Mouse (Mus musculus) MEL (cell line): ENCODE measurements around the gene Cd63.

Experiments
- EP300 ChIP-seq, 2 experiments: IDR thresholded peaks; 2 replicates each; pipeline ENCODE4 v1.6.1; 2011; ENCODE audit warnings: improper control_type of control experiment in 2 of 2, low read length in 2 of 2, low read depth in 1 of 2, mild to moderate bottlenecking in 1 of 2
- POLR2A ChIP-seq, 2 experiments: IDR thresholded peaks; 2 replicates each; pipeline ENCODE4 v1.6.1; 2011 to 2012; ENCODE audit warnings: low read length in 2 of 2, mild to moderate bottlenecking in 2 of 2, control low read depth in 1 of 2, improper control_type of control experiment in 1 of 2, low read depth in 1 of 2, moderate library complexity in 1 of 2; ENCODE audit not compliant: control insufficient read depth in 1 of 2, insufficient read depth in 1 of 2, poor library complexity in 1 of 2

DNA sequence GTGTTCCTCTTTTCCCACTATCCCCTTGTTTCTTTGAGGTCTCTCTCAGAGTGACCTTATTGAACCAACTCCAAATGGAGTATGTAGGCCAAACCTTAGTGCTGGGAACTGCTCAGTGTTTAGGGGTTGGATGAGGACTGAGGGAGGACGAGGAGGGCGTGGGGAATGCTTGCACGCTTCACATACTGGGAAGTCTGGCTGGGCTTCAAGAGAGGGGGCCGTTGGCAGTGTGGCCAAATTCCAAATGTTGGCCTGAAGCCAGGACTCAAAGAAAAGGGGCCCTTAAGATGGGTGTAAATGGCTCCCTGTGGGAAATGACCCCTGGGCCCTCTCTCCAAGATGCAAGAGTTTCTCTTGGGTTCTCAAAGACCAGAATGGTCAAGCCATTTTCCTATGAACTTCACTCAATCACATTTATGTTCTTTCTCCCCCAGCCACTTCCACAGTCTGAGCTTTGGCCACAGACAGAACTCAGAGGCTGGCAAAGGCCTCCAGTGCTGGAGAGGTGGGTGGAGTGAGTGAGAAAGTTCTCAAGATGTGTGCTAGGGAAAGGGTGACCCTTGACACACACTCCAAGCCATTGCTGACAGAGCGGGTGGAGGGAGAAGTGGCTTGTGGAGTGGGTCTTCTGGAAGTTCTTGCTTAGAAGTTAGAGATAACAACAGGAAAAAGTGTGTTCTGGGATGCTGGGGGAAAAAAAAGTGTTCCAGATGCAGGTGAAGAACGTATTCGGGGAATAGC, 29.0 kb downstream of the Cd63 start:
- no peak for TF ChIP-seq EP300 (IDR thresholded peaks at IDR 0.05; ENCODE audit: low read depth in 1 of 2, low read length in 2 of 2)
- no peak for TF ChIP-seq POLR2A (IDR thresholded peaks at IDR 0.05; ENCODE audit: control insufficient read depth in 1 of 2, insufficient read depth in 1 of 2, low read depth in 1 of 2, low read length in 2 of 2, poor library complexity in 1 of 2)
